Mouse (Mus musculus): ENCODE data around the gene Mms19. TPM values are rescaled to one million over a fixed set of nuclear protein-coding genes. Genes with fewer than 3 reads are reported as not detected.

Gene Mms19
- polyA plus RNA-seq, 1 experiment from 2014 or later, result 35.6 TPM

GRCm38 (mm10) chr19:41898860-41899259 lies 82.1 kb downstream of the Mms19 start:
- no peaks in the 10 kb centered on the region for H3K27me3 ChIP-seq (ENCODE audit: insufficient read depth, low read length)
- H3K4me1 ChIP-seq (ENCODE audit: insufficient read depth), result 0 out of 2 replicates have a peak, but pooled peaks cover 6% of the 10 kb centered on the region
- no peak overlapping the region for H3K9ac ChIP-seq
- no peaks in the 10 kb centered on the region for H3K9me3 ChIP-seq (ENCODE audit: low read depth, low read length)
- 40% methylated on average over 4 of the region's 4 CpGs for WGBS
- peak; percentile 83 for DNase-seq
- no peak overlapping the region for H3K4me2 ChIP-seq
- H3K4me3 ChIP-seq (ENCODE audit: low read depth, low read length), result no peak overlapping the region
- H3K36me3 ChIP-seq (ENCODE audit: insufficient read depth), result no peaks in the 10 kb centered on the region
- no peak for ATAC-seq (ENCODE audit: insufficient read depth)
- H3K27ac ChIP-seq (ENCODE audit: low read depth), result no peak overlapping the region
- TF ChIP-seq CTCF (IDR thresholded peaks at IDR 0.05; ENCODE audit: low read depth), result peak; percentile 75

GRCm38 (mm10) chr19:41896319-41896711 lies 84.6 kb downstream of the Mms19 start:
- Histone ChIP-seq H3K4me1 (ENCODE audit: insufficient read depth) (0 out of 2 replicates have a peak, but pooled peaks cover 6% of the 10 kb centered on the region), H3K9me3 (ENCODE audit: low read depth, low read length) (no peaks in the 10 kb centered on the region), H3K4me2 (peak overlapping the region; percentile 65), H3K4me3 (ENCODE audit: low read depth, low read length) (peak overlapping the region; percentile 82), H3K27ac (ENCODE audit: low read depth) (no peak overlapping the region), H3K36me3 (ENCODE audit: insufficient read depth) (no peaks in the 10 kb centered on the region; the same call in 1 of the 2 replicates), H3K27me3 (ENCODE audit: insufficient read depth, low read length) (no peaks in the 10 kb centered on the region), H3K9ac (peak overlapping the region; percentile 60)
- ATAC-seq (ENCODE audit: insufficient read depth) (0 out of 2 replicates have a peak, but pooled peaks have one; percentile 26), DNase-seq (no peak)
- no peak for TF ChIP-seq CTCF (IDR thresholded peaks at IDR 0.05; ENCODE audit: low read depth)
- 16% methylated on average over 18 of the region's 18 CpGs for WGBS

- WGBS, result 1% methylated on average over 46 of the region's 46 CpGs
- H3K9ac ChIP-seq, result peak within 1 kb of the TSS; percentile 60
- DNase-seq (peak; percentile 95), ATAC-seq (ENCODE audit: insufficient read depth) (peak; percentile 92)
- no peak within 1 kb of the TSS for H3K27ac ChIP-seq (ENCODE audit: low read depth)
- H3K4me1 ChIP-seq (ENCODE audit: insufficient read depth), result 0 out of 2 replicates have a peak, but pooled peaks cover 6% of the 10 kb centered on the region
- H3K9me3 ChIP-seq (ENCODE audit: low read depth, low read length), result no peaks in the 10 kb centered on the region
- H3K36me3 ChIP-seq (ENCODE audit: insufficient read depth), result no peaks in the 10 kb centered on the region; the same call in 1 of the 2 replicates
- H3K4me2 ChIP-seq, result peak within 1 kb of the TSS; percentile 65
- TF ChIP-seq CTCF (IDR thresholded peaks at IDR 0.05; ENCODE audit: low read depth), result no peak
- H3K4me3 ChIP-seq (ENCODE audit: low read depth, low read length), result peak within 1 kb of the TSS; percentile 82
- H3K27me3 ChIP-seq (ENCODE audit: insufficient read depth, low read length), result no peaks in the 10 kb centered on the region
These were observed 85.3 kb downstream of the Mms19 start, which contains the start of gene Rrp12 for GRCm38 (mm10) chr19:41895460-41896318. Gene Rrp12, minus strand, starts transcription at chr19:41896173.

DNA sequence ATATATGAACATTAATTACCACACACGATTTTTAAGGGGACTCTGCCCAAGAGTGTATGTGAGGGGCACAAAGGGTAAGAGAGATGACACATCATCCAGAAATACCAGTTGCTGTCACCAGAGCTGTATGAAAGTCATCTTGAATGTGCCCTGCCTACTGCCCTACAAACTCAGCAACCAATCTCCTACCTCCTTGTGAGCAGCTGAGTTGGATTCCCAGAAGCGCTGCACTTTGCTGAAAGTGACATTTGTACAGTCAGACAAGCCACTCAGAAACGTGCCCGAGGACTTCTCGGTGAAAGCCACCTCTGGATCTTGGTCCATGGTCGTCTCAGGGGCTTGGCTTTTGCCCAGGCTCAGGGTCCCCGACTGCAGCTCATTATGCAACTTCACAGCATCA lies 86.0 kb downstream of the Mms19 start:
- no peak overlapping the region for H3K27ac ChIP-seq (ENCODE audit: low read depth)
- no peaks in the 10 kb centered on the region for H3K27me3 ChIP-seq (ENCODE audit: insufficient read depth, low read length)
- H3K36me3 ChIP-seq (ENCODE audit: insufficient read depth), result peaks cover 6% of the 10 kb centered on the region; the same call in 1 of the 2 replicates
- ATAC-seq (ENCODE audit: insufficient read depth), result no peak
- WGBS, result 38% methylated on average over 7 of the region's 7 CpGs
- 0 out of 2 replicates have a peak, but pooled peaks cover 6% of the 10 kb centered on the region for H3K4me1 ChIP-seq (ENCODE audit: insufficient read depth)
- DNase-seq, result no peak
- peak overlapping the region; percentile 82 for H3K4me3 ChIP-seq (ENCODE audit: low read depth, low read length)
- peak overlapping the region; percentile 65 for H3K4me2 ChIP-seq
- H3K9me3 ChIP-seq (ENCODE audit: low read depth, low read length), result no peaks in the 10 kb centered on the region
- no peak for TF ChIP-seq CTCF (IDR thresholded peaks at IDR 0.05; ENCODE audit: low read depth)
- H3K9ac ChIP-seq, result peak overlapping the region; percentile 60

Other genes starting within 250 kb of the Mms19 start
- 0.08 and 0.24 TPM in 2 replicates for gene Slit1, start 237.5 kb downstream of the Mms19 start, polyA plus RNA-seq (2014; fragmentation: Nextera tagmentation; extraction: Ambion mirVana)
- 39.2 and 40.9 TPM in 2 replicates for gene Arhgap19, start 179.1 kb downstream of the Mms19 start, polyA plus RNA-seq (2014; fragmentation: Nextera tagmentation; extraction: Ambion mirVana)
- gene Frat1, start 151.2 kb downstream of the Mms19 start, polyA plus RNA-seq (2014; fragmentation: Nextera tagmentation; extraction: Ambion mirVana), result 4.4 and 4.5 TPM in 2 replicates
- 2.4 and 2.6 TPM in 2 replicates for gene Frat2, start 133.0 kb downstream of the Mms19 start, polyA plus RNA-seq (2014; fragmentation: Nextera tagmentation; extraction: Ambion mirVana)
- 13.6 and 15.6 TPM in 2 replicates for gene Rrp12, start 85.0 kb downstream of the Mms19 start, polyA plus RNA-seq (2014; fragmentation: Nextera tagmentation; extraction: Ambion mirVana)
- gene Pgam1, start 69.2 kb downstream of the Mms19 start, polyA plus RNA-seq (2014; fragmentation: Nextera tagmentation; extraction: Ambion mirVana), result 662 and 692 TPM in 2 replicates
- gene Exosc1, start 47.7 kb downstream of the Mms19 start, polyA plus RNA-seq (2014; fragmentation: Nextera tagmentation; extraction: Ambion mirVana), result 84.5 and 93.0 TPM in 2 replicates
- gene Zdhhc16, start 47.7 kb downstream of the Mms19 start, polyA plus RNA-seq (2014; fragmentation: Nextera tagmentation; extraction: Ambion mirVana), result 73.4 and 80.8 TPM in 2 replicates
- gene Ubtd1, start 606 bp upstream of the Mms19 start, polyA plus RNA-seq (2014; fragmentation: Nextera tagmentation; extraction: Ambion mirVana), result 13.1 TPM in 2 replicates
- 0.17 and 0.41 TPM in 2 replicates for gene Ankrd2, start 54.8 kb upstream of the Mms19 start, polyA plus RNA-seq (2014; fragmentation: Nextera tagmentation; extraction: Ambion mirVana)
- gene Hoga1, start 64.5 kb upstream of the Mms19 start, polyA plus RNA-seq (2014; fragmentation: Nextera tagmentation; extraction: Ambion mirVana), result 1.2 and 1.6 TPM in 2 replicates
- gene 4933411K16Rik, start 71.1 kb upstream of the Mms19 start, polyA plus RNA-seq (2014; fragmentation: Nextera tagmentation; extraction: Ambion mirVana), result 0.18 TPM in 1 of 2 replicates, not detected in the other
- gene Morn4, start 105.2 kb upstream of the Mms19 start, polyA plus RNA-seq (2014; fragmentation: Nextera tagmentation; extraction: Ambion mirVana), result 24.8 and 25.0 TPM in 2 replicates
- gene Pi4k2a, start 109.3 kb upstream of the Mms19 start, polyA plus RNA-seq (2014; fragmentation: Nextera tagmentation; extraction: Ambion mirVana), result 32.8 and 34.3 TPM in 2 replicates
- gene Avpi1, start 147.9 kb upstream of the Mms19 start, polyA plus RNA-seq (2014; fragmentation: Nextera tagmentation; extraction: Ambion mirVana), result 44.3 and 51.6 TPM in 2 replicates
- 18.6 and 25.4 TPM in 2 replicates for gene Marveld1, start 166.2 kb upstream of the Mms19 start, polyA plus RNA-seq (2014; fragmentation: Nextera tagmentation; extraction: Ambion mirVana)
- 15.2 and 16.8 TPM in 2 replicates for gene Zfyve27, start 182.8 kb upstream of the Mms19 start, polyA plus RNA-seq (2014; fragmentation: Nextera tagmentation; extraction: Ambion mirVana)
- 0.28 and 1.0 TPM in 2 replicates for gene Sfrp5, start 221.1 kb upstream of the Mms19 start, polyA plus RNA-seq (2014; fragmentation: Nextera tagmentation; extraction: Ambion mirVana)

Data from lung, embryonic 14.5 days (tissue).